Mouse (Mus musculus) hindbrain, postnatal 0 days (tissue): ENCODE results near the gene Syce1l. TPM values are rescaled to one million over a fixed set of nuclear protein-coding genes. Genes with fewer than 3 reads are reported as not detected.
A peak's percentile ranks its signal among the peaks of the same experiment; 100 is the strongest.

Source experiments
- ATAC-seq: fragments of 200-750 bp; cut with Nextera tagmentation; 2 replicates; pipeline ENCODE4 v1.8.0; 2017; ENCODE audit warnings: mild to moderate bottlenecking, moderate TSS enrichment, moderate library complexity
- DNase-seq: peaks from one replicate; pipeline ENCODE4 v3.0.0-alpha.2; 2015; ENCODE audit warnings: low spot score
- H3K27ac ChIP-seq: fragments of 300-500 bp; sonication (generic); 2 replicates; pipeline ENCODE4 v1.5.1; 2014; ENCODE audit warnings: mild to moderate bottlenecking
- H3K27me3 ChIP-seq: fragments of 300-500 bp; sonication (generic); 2 replicates; pipeline ENCODE4 v1.6.1; 2014; ENCODE audit warnings: low read length, mixed read lengths; ENCODE audit not compliant: insufficient read depth
- H3K36me3 ChIP-seq: fragments of 300-500 bp; sonication (generic); 2 replicates; pipeline ENCODE4 v1.6.1; 2014; ENCODE audit warnings: low read length, mixed read lengths; ENCODE audit not compliant: insufficient read depth
- H3K4me1 ChIP-seq: fragments of 300-500 bp; sonication (generic); 2 replicates; pipeline ENCODE4 v1.6.1; 2014; ENCODE audit warnings: antibody characterized with exemption, low read length, mixed read lengths; ENCODE audit not compliant: insufficient read depth
- H3K4me2 ChIP-seq: fragments of 300-500 bp; sonication (generic); 2 replicates; pipeline ENCODE4 v1.6.1; 2014; ENCODE audit warnings: low read depth, mild to moderate bottlenecking, low read length, moderate library complexity, mixed read lengths
- H3K4me3 ChIP-seq: fragments of 300-500 bp; sonication (generic); 2 replicates; pipeline ENCODE4 v1.5.1; 2014; ENCODE audit warnings: low read length
- H3K9ac ChIP-seq: fragments of 300-500 bp; sonication (generic); replicated peaks from 2 replicates; pipeline ENCODE4 v1.6.1; 2014; ENCODE audit warnings: mild to moderate bottlenecking, low read length, moderate library complexity, mixed read lengths
- H3K9me3 ChIP-seq: fragments of 300-500 bp; sonication (generic); 2 replicates; pipeline ENCODE4 v1.6.1; 2016; ENCODE audit warnings: low read length, mixed read lengths
- CTCF ChIP-seq: IDR thresholded peaks from 2 replicates; pipeline ENCODE4 v1.5.1; 2016; ENCODE audit warnings: antibody characterized with exemption, control low read depth, low read depth
- WGBS: fragments of 180-500 bp; shearing (Covaris S2); extraction: QIAGEN DNeasy Blood & Tissue Kit; methylation state at CpG from one replicate; pipeline ENCODE4 v1.1.7; 2014; 5-methylcytosine and 5-hydroxymethylcytosine counted together
- polyA plus RNA-seq: library from polyadenylated mRNA; unstranded; fragments of >200 nt; fragmentation: Nextera tagmentation; extraction: Ambion mirVana; gene quantifications from 2 replicates; pipeline ENCODE4 v1.2.1, GENCODE M21; 2015
- total RNA-seq: library from RNA; depleted of rRNA; stranded (reverse); fragments of >200 nt; gene quantifications from 2 replicates; pipeline ENCODE4 v1.2.3, GENCODE M21; 2014; rRNA removed

Syce1l gene
- total RNA-seq (not detected in 2 replicates), polyA plus RNA-seq (0.33 TPM in 1 of 2 replicates, not detected in the other)

- peaks cover 22% of the 10 kb centered on the region for H3K36me3 ChIP-seq
- no peak for TF ChIP-seq CTCF
- DNase-seq (no peak), ATAC-seq (no peak)
- H3K27ac ChIP-seq, result no peak within 1 kb of the TSS
- no peaks in the 10 kb centered on the region for H3K4me1 ChIP-seq
- H3K4me2 ChIP-seq, result no peak within 1 kb of the TSS
- H3K9me3 ChIP-seq, result no peaks in the 10 kb centered on the region
- WGBS, result 94% methylated on average over 16 of the region's 16 CpGs
- no peaks in the 10 kb centered on the region for H3K27me3 ChIP-seq
- no peak within 1 kb of the TSS for H3K4me3 ChIP-seq
- no peak within 1 kb of the TSS for H3K9ac ChIP-seq
These were observed at the start of gene Syce1l for GRCm38 (mm10) chr8:113642926-113643325. Gene Syce1l, plus strand, starts transcription at chr8:113643213.

- no peak overlapping the region for H3K27ac ChIP-seq
- no peaks in the 10 kb centered on the region for H3K36me3 ChIP-seq
- TF ChIP-seq CTCF, result no peak
- H3K4me2 ChIP-seq, result no peak overlapping the region
- H3K9me3 ChIP-seq, result no peaks in the 10 kb centered on the region
- 55% methylated on average over 3 of the region's 3 CpGs for WGBS
- no peak overlapping the region for H3K4me3 ChIP-seq
- ATAC-seq, result no peak
- no peaks in the 10 kb centered on the region for H3K27me3 ChIP-seq
- no peak overlapping the region for H3K9ac ChIP-seq
- DNase-seq, result no peak
- H3K4me1 ChIP-seq, result no peaks in the 10 kb centered on the region
These were observed 44.6 kb upstream of the Syce1l start for GRCm38 (mm10) chr8:113598401-113598800.

- Histone ChIP-seq H3K36me3 (no peaks in the 10 kb centered on the region), H3K4me2 (no peak overlapping the region), H3K4me3 (no peak overlapping the region), H3K9ac (no peak overlapping the region), H3K27me3 (no peaks in the 10 kb centered on the region), H3K27ac (no peak overlapping the region), H3K9me3 (no peaks in the 10 kb centered on the region), H3K4me1 (peaks cover 12% of the 10 kb centered on the region)
- DNase-seq (peak; percentile 84), ATAC-seq (no peak)
- 5% methylated on average over 3 of the region's 3 CpGs for WGBS
- peak; percentile 80 for TF ChIP-seq CTCF
These were observed 10.4 kb upstream of the Syce1l start for GRCm38 (mm10) chr8:113632634-113633033.

GRCm38 (mm10) chr8:113634161-113634560 lies 8.9 kb upstream of the Syce1l start:
- WGBS, result 29% methylated on average over 12 of the region's 12 CpGs
- peak overlapping the region; percentile 100 for H3K4me2 ChIP-seq
- H3K36me3 ChIP-seq, result peaks cover 6% of the 10 kb centered on the region
- DNase-seq (no peak), ATAC-seq (no peak)
- H3K9me3 ChIP-seq, result no peaks in the 10 kb centered on the region
- peak overlapping the region; percentile 96; the same call in 1 of the 2 replicates for H3K27ac ChIP-seq
- no peaks in the 10 kb centered on the region for H3K27me3 ChIP-seq
- no peak for TF ChIP-seq CTCF
- peak overlapping the region; percentile 65 for H3K4me3 ChIP-seq
- H3K4me1 ChIP-seq, result peaks cover 12% of the 10 kb centered on the region
- peak overlapping the region; percentile 40 for H3K9ac ChIP-seq

- Histone ChIP-seq H3K36me3 (peaks cover 6% of the 10 kb centered on the region), H3K9ac (peak within 1 kb of the TSS; percentile 67), H3K27me3 (no peaks in the 10 kb centered on the region), H3K27ac (peak within 1 kb of the TSS; percentile 96), H3K4me2 (peak within 1 kb of the TSS; percentile 100), H3K9me3 (no peaks in the 10 kb centered on the region), H3K4me3 (peak within 1 kb of the TSS; percentile 65), H3K4me1 (peaks cover 12% of the 10 kb centered on the region)
- DNase-seq (peak; percentile 98), ATAC-seq (peak; percentile 99)
- WGBS, result under 1% methylated on average over 42 of the region's 42 CpGs
- no peak for TF ChIP-seq CTCF
These were observed 8.1 kb upstream of the Syce1l start, which contains the start of gene Mon1b for GRCm38 (mm10) chr8:113634670-113635591. Gene Mon1b, plus strand, starts transcription at chr8:113635587.

GRCm38 (mm10) chr8:113635592-113636279 lies 7.3 kb upstream of the Syce1l start:
- peak overlapping the region; percentile 96 for H3K27ac ChIP-seq
- DNase-seq, result peak; percentile 92
- peaks cover 12% of the 10 kb centered on the region for H3K4me1 ChIP-seq
- peak overlapping the region; percentile 67 for H3K9ac ChIP-seq
- peak overlapping the region; percentile 100 for H3K4me2 ChIP-seq
- no peaks in the 10 kb centered on the region for H3K9me3 ChIP-seq
- peaks cover 6% of the 10 kb centered on the region for H3K36me3 ChIP-seq
- ATAC-seq, result peak; percentile 81
- WGBS, result 1% methylated on average over 44 of the region's 44 CpGs
- no peak for TF ChIP-seq CTCF
- H3K4me3 ChIP-seq, result peak overlapping the region; percentile 65
- no peaks in the 10 kb centered on the region for H3K27me3 ChIP-seq
